Mouse (Mus musculus): ENCODE data around the gene Dok1. TPM values are rescaled to one million over a fixed set of nuclear protein-coding genes. Genes with fewer than 3 reads are reported as not detected.

Gene Dok1
- total RNA-seq (2015) (6.5 and 6.8 TPM in 2 replicates), total RNA-seq (2017) (14.1 and 18.2 TPM in 2 replicates)

- peak; percentile 77 for ATAC-seq (replicated peaks; ENCODE audit: poor library complexity)
Measured at GRCm38 (mm10) chr6:83033249-83034185, at the start of gene Dok1, which contains the start of gene Loxl3. Gene Dok1 (minus strand): TSS chr6:83033471. Gene Loxl3 (plus strand): TSS chr6:83034173.

GRCm38 (mm10) chr6:83080210-83080609, 46.9 kb upstream of the Dok1 start:
- no peak for ATAC-seq (replicated peaks; ENCODE audit: poor library complexity)

- ATAC-seq (replicated peaks; ENCODE audit: poor library complexity): peak; percentile 92
Measured at GRCm38 (mm10) chr6:83078324-83078858, 45.1 kb upstream of the Dok1 start.

- peak; percentile 15 for ATAC-seq (replicated peaks; ENCODE audit: poor library complexity)
Measured at GRCm38 (mm10) chr6:83077630-83078323, 44.5 kb upstream of the Dok1 start, which contains the start of gene Pcgf1. Gene Pcgf1 (plus strand): TSS chr6:83077869.

GRCm38 (mm10) chr6:83074979-83075378, 41.7 kb upstream of the Dok1 start:
- 0 out of 2 replicates have a peak, but pooled peaks have one; percentile 19 for ATAC-seq (replicated peaks; ENCODE audit: poor library complexity)

GRCm38 (mm10) chr6:83071220-83071619, 37.9 kb upstream of the Dok1 start:
- no peak for ATAC-seq (replicated peaks; ENCODE audit: poor library complexity)

- 0 out of 2 replicates have a peak, but pooled peaks have one; percentile 10 for ATAC-seq (replicated peaks; ENCODE audit: poor library complexity)
Measured at GRCm38 (mm10) chr6:83070311-83071219, 37.3 kb upstream of the Dok1 start.

GRCm38 (mm10) chr6:83070247-83070310, 36.8 kb upstream of the Dok1 start, which contains the start of gene Tlx2:
Gene Tlx2 (minus strand): TSS chr6:83070293.
- ATAC-seq (replicated peaks; ENCODE audit: poor library complexity): no peak

- no peak for ATAC-seq (replicated peaks; ENCODE audit: poor library complexity)
Measured at GRCm38 (mm10) chr6:83069488-83070246, 36.4 kb upstream of the Dok1 start.

- no peak for ATAC-seq (replicated peaks; ENCODE audit: poor library complexity)
Measured at GRCm38 (mm10) chr6:83068706-83069487, 35.6 kb upstream of the Dok1 start.

GRCm38 (mm10) chr6:83068221-83068620, 35.0 kb upstream of the Dok1 start:
- ATAC-seq (replicated peaks; ENCODE audit: poor library complexity): no peak

- no peak for ATAC-seq (replicated peaks; ENCODE audit: poor library complexity)
Measured at GRCm38 (mm10) chr6:83066441-83066840, 33.2 kb upstream of the Dok1 start.

- ATAC-seq (replicated peaks; ENCODE audit: poor library complexity): no peak
Measured at GRCm38 (mm10) chr6:83065995-83066394, 32.7 kb upstream of the Dok1 start.

GRCm38 (mm10) chr6:83058725-83059124, 25.5 kb upstream of the Dok1 start:
- no peak for ATAC-seq (replicated peaks; ENCODE audit: poor library complexity)

GRCm38 (mm10) chr6:83057790-83058189, 24.5 kb upstream of the Dok1 start, which contains the start of gene Dqx1:
Gene Dqx1 (plus strand): TSS chr6:83057844.
- ATAC-seq (replicated peaks; ENCODE audit: poor library complexity): no peak

- ATAC-seq (replicated peaks; ENCODE audit: poor library complexity): peak; percentile 2; the same call in 1 of the 2 replicates
Measured at GRCm38 (mm10) chr6:83054871-83055431, 21.7 kb upstream of the Dok1 start, which contains the start of gene Htra2. Gene Htra2 (minus strand): TSS chr6:83055273.

GRCm38 (mm10) chr6:83054074-83054851, 21.0 kb upstream of the Dok1 start, which contains the start of gene Aup1:
Gene Aup1 (plus strand): TSS chr6:83054521.
- peak; percentile 88 for ATAC-seq (replicated peaks; ENCODE audit: poor library complexity)
